23 mouse cellular contexts compared by ENCODE assay signal in the genomic region with DNA sequence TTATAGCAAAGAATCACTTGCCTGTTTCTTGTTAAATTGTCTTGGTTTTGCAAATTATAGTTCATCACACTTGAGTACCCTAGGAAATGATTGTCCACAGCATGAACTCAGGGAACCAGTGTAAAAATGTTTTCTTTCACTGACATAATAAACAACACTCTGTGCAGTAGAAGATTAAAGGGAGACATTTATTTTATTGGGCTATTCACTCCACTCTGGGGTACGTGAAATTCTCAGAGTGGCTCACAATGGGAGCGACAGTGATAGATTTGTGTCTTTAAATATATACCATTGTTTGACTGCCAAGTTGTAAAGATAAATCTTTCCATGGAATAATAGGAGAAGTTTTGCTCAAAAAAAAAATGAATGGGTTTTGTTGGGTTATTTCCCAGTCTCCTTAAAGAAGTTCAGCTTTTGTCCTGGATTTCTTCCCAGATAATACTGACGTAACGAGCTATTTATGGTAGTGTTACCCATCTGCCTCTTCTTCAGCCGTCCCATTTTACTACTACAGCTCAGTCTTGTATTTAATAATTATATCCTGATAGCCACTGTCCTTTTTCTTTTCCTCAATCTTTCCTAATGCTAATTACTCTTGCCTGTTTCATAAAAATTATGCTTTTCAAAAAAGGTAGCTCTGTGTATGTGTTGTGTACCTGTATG.
A peak's percentile ranks its signal among the peaks of the same experiment; 100 is the strongest.
DNase-seq lines count a peak whose midpoint lies in the region; ATAC-seq lines count a peak whose summit lies in the region.
"Had no signal": no experiment of that assay in that cellular context is flagged by ENCODE, and none has a peak within 500 bp of the region (broad histone marks: within the 10 kb centered on the region; RNA-seq: fewer than 3 reads in every experiment).

No protein-coding gene starts in this region.

- no peak overlapping the region for H3K9ac ChIP-seq in kidney, embryonic 16.5 days (replicated peaks; ENCODE audit: low read length)
- no peak overlapping the region for H3K9ac ChIP-seq in neural tube, embryonic 15.5 days (replicated peaks)
- H3K9ac ChIP-seq: embryonic facial prominence, embryonic 12.5 days; intestine, embryonic 15.5 days; limb, embryonic 13.5 days; liver, embryonic 13.5 days had no signal

- no peaks in the 10 kb centered on the region for H3K4me1 ChIP-seq in kidney, embryonic 16.5 days (ENCODE audit: insufficient read depth, low read length)
- no peaks in the 10 kb centered on the region for H3K4me1 ChIP-seq in neural tube, embryonic 15.5 days
- H3K4me1 ChIP-seq: embryonic facial prominence, embryonic 12.5 days; intestine, embryonic 15.5 days; limb, embryonic 13.5 days; liver, embryonic 13.5 days; megakaryocyte, embryonic 14.5 days had no signal

- DNase-seq in cerebellum, adult 9-10 months, result peak; percentile 1
- no peak for DNase-seq in cerebellum, postnatal 25 days
- no peak for DNase-seq in kidney, adult 11 months
- DNase-seq in embryo, embryonic 10.5 days (ENCODE audit: low spot score), result peak; percentile 47
- no peak for DNase-seq in ovary, postnatal 10 days (ENCODE audit: low spot score)
- DNase-seq: adrenal gland, adult 8-10 months; heart, postnatal 4 days; kidney, postnatal 10 days; liver, embryonic 13.5 days; lung, adult 2 months; lung, postnatal 36 days; midbrain, embryonic 14.5 days; right cerebral cortex, postnatal 25 days; thymus, postnatal 25 days had no signal

- no peaks in the 10 kb centered on the region for H3K36me3 ChIP-seq in kidney, embryonic 16.5 days (ENCODE audit: insufficient read depth, low read length)
- no peaks in the 10 kb centered on the region for H3K36me3 ChIP-seq in neural tube, embryonic 15.5 days
- H3K36me3 ChIP-seq: embryonic facial prominence, embryonic 12.5 days; intestine, embryonic 15.5 days; limb, embryonic 13.5 days; liver, embryonic 13.5 days had no signal

- H3K4me3 ChIP-seq in kidney, embryonic 16.5 days (ENCODE audit: low read length), result no peak overlapping the region
- H3K4me3 ChIP-seq in neural tube, embryonic 15.5 days (replicated peaks), result no peak overlapping the region
- H3K4me3 ChIP-seq: embryonic facial prominence, embryonic 12.5 days; intestine, embryonic 15.5 days; layer of hippocampus, adult 2 months; limb, embryonic 13.5 days; liver, embryonic 13.5 days; megakaryocyte, embryonic 14.5 days had no signal

- no peak overlapping the region for H3K4me2 ChIP-seq in kidney, embryonic 16.5 days (replicated peaks; ENCODE audit: low read depth, low read length)
- no peak overlapping the region for H3K4me2 ChIP-seq in neural tube, embryonic 15.5 days
- H3K4me2 ChIP-seq: embryonic facial prominence, embryonic 12.5 days; intestine, embryonic 15.5 days; limb, embryonic 13.5 days; liver, embryonic 13.5 days had no signal

- no peaks in the 10 kb centered on the region for H3K27me3 ChIP-seq in kidney, embryonic 16.5 days (ENCODE audit: insufficient read depth, low read length)
- no peaks in the 10 kb centered on the region for H3K27me3 ChIP-seq in neural tube, embryonic 15.5 days (replicated peaks)
- H3K27me3 ChIP-seq: embryonic facial prominence, embryonic 12.5 days; intestine, embryonic 15.5 days; limb, embryonic 13.5 days; liver, embryonic 13.5 days; megakaryocyte, embryonic 14.5 days had no signal

- no peak overlapping the region for H3K27ac ChIP-seq in kidney, embryonic 16.5 days (ENCODE audit: low read length)
- H3K27ac ChIP-seq in neural tube, embryonic 15.5 days (replicated peaks), result no peak overlapping the region
- H3K27ac ChIP-seq: embryonic facial prominence, embryonic 12.5 days; intestine, embryonic 15.5 days; layer of hippocampus, adult 2 months; limb, embryonic 13.5 days; liver, embryonic 13.5 days had no signal

- WGBS in kidney, embryonic 16.5 days, result 28% methylated on average over 5 of the region's 5 CpGs
- 9% methylated on average over 5 of the region's 5 CpGs for WGBS in neural tube, embryonic 15.5 days

- no peaks in the 10 kb centered on the region for H3K9me3 ChIP-seq in kidney, embryonic 16.5 days (ENCODE audit: low read length)
- no peaks in the 10 kb centered on the region for H3K9me3 ChIP-seq in neural tube, embryonic 15.5 days (replicated peaks)
- H3K9me3 ChIP-seq: embryonic facial prominence, embryonic 12.5 days; intestine, embryonic 15.5 days; limb, embryonic 13.5 days; liver, embryonic 13.5 days; megakaryocyte, embryonic 14.5 days had no signal

- peak; percentile 54; the same call in 1 of the 2 replicates for ATAC-seq in kidney, embryonic 16.5 days (ENCODE audit: low FRiP score, low TSS enrichment)
- peak; percentile 82 for ATAC-seq in neural tube, embryonic 15.5 days (ENCODE audit: low FRiP score)
- ATAC-seq: activated CD4-positive, CD25-positive, alpha-beta regulatory T cell, adult 4 months; hindbrain, embryonic 16.5 days; intestine, embryonic 15.5 days had no signal

Comparison
In these comparisons a context has a peak if more than half of its experiments do, and no peak if none do; other contexts are left out.
1. DNase-seq: peak in cerebellum, adult 9-10 months (single experiment) and embryo, embryonic 10.5 days (single experiment); none in cerebellum, postnatal 25 days (0 of 2), kidney, adult 11 months (single experiment) and ovary, postnatal 10 days (single experiment).